Mouse (Mus musculus): ENCODE measurements around the gene Znrf4.
A peak's percentile ranks its signal among the peaks of the same experiment; 100 is the strongest.
"Not testable (repeated sequence)": the region's sequence is repeated elsewhere in the genome, so short reads cannot be mapped to it uniquely, and the experiment has no call there.

The Znrf4 gene

DNA sequence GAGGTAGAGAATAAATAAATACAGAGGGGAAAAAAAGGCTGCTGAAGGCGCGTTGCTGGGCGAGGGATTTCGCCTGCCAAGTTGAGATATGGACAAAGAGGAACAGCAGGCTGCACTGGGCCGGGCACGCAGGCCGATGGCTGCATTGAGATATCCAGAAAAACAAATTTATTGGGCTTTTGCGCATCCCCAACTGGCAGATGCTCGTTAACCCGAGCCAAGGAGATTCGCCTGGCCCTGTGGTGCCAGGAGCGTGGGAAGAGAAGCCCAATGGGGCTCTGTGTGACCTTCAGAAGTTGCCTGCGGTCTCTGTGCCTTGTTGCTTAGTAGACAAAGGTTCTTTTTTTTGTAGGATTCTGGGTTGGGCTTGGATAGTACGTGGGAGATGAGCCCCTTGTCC, 24.0 kb upstream of the Znrf4 start:
- DNase-seq (ENCODE audit: extremely low spot score, low spot score) = no peak

DNA sequence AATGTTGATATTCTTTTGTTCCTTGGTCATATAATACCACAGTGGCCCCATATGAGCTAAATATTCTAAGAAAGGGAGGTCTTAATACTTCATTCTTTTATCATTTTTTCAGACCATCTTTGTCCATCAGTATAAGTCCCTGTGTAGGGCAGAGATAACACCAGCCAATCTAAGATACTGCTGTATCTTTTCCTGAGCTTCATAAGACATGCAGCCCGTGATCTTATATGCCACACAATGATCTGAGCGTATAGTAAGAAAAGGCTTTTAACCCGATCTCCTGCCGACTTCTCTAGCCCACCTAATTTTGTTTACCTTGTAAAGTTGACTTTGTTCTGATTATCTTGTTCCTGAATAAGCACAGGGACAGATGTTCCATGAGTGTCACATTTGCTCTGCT, 12.7 kb upstream of the Znrf4 start:
- DNase-seq (ENCODE audit: extremely low spot score, low spot score) = no peak

DNA sequence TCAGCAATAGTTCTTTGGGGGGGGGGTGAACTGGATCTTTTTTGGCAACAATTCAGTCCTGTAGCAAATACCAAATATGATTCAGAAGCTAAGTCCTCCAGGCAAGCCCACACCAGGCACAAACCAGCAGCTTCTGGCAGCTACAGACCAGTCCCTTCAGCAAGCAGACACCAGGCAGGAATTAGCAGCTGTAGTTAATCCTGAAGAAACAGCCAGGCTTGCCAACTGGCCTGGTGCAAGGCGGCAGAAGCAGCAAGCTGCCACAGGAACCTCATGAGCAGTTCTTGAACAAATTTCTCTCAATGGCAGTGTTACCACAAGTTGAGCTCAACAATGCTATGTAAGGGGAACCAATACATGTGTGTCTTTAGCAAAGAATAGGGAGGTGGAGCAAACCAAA, 10.5 kb upstream of the Znrf4 start:
- no peak for DNase-seq (ENCODE audit: extremely low spot score, low spot score)

DNA sequence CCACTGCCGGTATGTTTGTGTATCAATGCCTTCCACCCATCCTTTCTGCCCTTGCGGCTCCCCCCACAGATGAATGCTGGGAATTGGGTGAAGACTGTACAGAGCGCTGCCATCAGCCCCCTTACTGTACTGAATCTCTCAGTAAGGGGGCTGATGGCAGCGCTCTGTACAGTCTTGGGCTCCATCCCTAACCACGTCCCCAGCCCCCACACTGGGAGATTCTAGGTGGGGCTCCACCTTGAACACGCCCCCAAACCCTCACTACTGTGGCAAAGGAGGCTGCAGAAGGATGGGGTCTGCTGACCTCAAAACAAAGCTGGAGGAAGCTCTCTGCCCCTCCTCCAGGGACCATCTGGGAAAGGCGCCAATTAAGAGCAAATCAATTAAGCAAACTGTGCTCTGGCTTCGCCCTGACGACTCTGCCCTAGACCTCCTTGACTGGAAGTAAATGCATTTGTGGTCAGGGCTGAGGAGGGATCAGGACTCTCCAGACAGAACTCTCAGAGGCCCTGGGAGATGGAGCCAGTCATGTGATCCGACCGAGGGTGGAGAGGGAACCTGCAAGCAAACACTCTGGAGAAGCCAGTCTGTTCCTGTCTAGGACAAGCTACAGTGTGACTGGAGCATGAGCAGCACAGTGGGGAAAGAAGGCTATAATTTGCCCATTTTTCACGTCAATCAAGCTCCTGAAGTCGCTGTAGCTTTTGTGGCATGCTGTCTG, 3.6 kb upstream of the Znrf4 start:
- no peak for DNase-seq (ENCODE audit: extremely low spot score, low spot score)

DNA sequence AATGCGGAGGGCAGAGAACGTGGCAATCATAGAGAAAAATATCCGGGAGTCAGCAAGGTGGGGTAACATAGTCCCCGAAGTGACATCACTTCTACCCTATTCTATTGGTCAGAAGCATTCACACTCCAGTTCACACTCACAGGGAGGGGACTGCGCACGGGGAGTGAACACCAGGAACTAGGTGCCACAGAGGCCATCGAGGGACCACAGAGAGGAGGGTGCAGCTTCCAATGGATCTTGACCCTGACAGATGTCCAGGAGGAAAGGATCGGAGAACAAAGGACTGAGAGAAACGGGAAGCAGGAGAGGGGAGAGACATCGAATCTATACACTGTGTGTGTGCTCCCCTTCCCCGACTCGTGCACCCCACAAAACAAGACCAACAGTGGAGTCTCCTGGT, 2.7 kb upstream of the Znrf4 start:
- DNase-seq (ENCODE audit: extremely low spot score, low spot score) = no peak

DNA sequence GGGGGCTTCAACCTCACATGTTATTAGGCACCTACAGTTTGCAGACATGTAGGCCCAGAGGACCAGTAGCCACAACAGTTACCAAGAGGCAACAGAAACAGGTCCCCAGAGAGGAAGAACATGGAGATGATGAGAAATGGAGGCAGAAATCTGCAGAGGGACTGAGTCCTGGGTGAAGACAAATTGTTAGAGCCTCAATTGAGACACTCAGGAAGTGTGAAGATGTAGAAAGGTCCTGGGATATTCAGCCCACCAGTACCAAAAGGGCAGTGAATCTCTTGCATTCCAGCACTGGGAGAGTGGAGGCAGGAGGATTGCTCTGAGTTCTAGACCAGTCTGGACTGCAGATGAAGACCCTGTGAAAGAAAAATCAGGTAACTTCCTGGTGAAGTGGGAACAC, 2.1 kb upstream of the Znrf4 start:
- DNase-seq (ENCODE audit: extremely low spot score, low spot score) = no peak

DNA sequence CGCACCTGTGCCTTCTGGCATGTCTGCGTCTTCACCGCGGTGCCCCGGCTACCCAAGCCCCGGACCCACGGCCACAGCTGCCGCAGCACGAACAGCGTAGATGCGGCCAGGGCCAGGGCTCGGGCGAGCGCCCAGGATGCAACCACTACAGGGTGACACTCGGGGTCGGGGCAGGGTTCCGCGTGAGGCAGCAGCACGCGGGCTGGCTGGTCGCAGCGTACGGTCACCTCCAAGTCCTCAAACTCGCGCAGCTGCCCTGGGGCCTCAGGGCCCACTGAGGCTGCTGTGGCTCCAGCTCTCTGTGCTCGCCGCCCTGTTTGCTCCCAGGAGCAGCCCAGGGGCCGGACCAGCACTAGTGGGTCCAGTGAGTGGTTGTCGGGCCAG, 532 bp downstream of the Znrf4 start:
- DNase-seq (ENCODE audit: extremely low spot score, low spot score) = no peak

DNA sequence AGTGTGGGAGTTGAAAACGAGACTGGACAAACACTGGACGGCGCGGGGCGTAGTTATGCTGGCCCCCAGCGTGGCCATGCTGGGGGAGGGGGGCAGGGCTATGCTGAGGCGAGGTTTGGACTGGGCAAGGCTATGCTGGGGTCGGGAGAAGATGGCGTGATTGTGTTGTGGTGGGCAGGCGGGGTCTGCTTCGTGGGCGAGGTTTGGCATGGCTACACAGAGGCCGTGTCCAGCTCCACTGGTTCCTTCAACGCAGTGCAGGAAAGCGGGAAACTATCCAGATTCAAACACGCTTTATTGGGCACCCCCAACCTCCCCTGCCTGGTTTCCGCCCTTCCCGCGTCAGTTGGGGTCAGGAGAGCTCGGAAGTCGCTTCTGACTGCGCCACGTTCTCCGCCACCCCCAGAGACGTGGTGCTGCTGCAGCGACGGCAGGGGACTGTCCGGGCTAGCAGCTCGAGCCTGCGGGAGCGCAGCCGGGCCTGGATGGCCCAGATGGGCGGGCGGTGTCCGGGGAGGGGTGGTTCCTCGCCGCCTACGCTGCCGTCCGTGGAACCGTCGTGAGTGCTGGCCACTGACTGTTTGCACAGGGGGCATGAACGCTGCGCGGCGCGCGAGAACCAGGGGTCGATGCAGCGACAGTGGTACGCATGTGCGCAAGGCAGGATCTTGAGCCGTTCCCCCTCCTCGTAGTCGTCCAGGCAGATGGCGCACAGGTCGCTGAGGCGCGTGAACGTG, 1.1 kb downstream of the Znrf4 start:
- DNase-seq (ENCODE audit: extremely low spot score, low spot score) = peak; percentile 50

DNA sequence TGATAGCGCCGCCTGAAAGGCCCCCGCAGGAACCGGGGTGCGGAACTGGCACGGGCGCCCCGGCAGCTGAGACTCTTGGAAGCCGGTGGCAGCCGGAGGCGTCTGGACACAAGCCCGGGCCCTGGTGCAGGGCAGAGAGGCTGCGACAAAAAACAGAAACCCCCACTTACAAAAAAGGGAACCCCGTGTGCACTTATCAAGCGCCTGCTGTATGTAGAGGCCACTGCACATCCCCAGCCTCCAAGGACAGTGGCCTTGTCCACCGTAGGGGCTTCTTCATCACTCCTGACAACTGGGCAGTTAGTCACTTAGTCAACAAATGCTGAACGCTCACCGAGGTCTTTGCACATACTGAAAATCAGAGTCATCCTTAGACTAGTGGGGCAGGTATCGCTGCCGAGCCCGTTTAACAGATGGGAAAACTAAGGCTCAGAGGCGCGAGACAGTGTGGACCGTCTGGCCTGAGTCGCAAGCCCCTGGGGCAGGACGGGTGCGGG, 1.7 kb downstream of the Znrf4 start:
- no peak for DNase-seq (ENCODE audit: extremely low spot score, low spot score)

DNA sequence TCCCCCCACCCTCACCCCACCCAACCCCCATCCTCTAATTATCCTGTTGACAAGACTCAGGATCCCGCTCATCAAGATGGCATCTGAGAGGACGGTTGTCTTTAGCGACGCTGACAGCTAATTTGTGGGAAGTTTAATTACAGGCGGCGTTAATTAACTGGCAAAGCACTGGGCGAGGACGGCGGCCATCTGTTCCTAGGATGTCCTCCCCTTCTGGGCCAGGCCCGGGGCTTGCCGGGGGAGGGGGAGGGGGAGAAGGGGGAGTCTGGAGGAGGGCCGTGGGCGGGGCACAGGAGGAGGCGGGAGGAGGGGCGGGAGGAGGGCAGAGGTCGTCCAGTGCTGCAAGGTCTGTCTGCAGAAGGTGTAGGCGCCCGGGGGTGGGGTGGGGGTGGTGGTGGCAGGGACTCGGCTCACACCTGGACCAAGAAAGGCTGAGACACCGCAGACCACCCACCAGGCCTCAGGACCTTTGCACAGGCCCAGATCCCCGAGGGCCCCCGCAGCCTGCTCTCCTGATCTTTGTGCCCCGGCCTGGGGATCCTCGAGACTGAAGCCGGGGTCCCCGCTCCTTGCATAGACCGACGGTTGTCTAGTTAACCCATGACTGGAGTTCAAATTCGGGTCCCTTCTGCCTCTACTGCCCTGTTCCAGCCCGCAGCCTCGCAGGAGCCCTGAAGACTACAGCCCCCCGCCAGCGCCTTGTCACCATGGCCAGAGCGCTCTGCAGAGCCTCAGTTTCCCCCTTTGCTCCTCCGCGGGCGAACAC, 2.3 kb downstream of the Znrf4 start:
- DNase-seq (ENCODE audit: extremely low spot score, low spot score) = peak; percentile 64

DNA sequence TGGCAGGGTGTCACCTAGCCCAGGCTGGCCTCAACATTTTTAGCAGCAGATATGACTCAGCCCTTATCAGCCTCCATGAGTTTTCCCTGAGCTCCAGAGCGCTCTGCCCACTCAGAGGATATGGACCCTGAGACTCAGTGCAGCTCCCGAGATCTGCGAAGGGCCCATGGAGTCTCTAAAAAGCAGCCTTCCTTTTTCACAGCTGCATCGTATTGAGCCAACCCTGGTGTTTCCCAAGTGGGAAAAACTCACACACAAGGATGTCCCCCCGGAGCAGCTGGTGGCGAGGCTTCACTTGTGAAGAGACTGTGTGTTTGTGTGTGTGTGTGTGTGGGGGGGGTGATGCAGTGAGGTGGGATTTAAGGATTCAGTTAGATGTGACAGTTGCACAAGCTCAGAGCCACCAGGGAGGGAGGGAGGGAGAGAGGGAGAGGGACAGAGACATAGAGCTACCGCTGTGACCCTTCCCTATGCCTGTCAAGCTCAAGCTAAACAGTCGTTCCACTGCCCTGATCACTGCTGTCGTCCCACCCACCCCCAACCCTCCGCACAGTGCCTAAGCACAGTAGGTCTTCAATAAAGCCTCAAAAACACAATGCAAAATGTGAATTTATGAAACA, 3.1 kb downstream of the Znrf4 start:
- DNase-seq (ENCODE audit: extremely low spot score, low spot score) = no peak

DNA sequence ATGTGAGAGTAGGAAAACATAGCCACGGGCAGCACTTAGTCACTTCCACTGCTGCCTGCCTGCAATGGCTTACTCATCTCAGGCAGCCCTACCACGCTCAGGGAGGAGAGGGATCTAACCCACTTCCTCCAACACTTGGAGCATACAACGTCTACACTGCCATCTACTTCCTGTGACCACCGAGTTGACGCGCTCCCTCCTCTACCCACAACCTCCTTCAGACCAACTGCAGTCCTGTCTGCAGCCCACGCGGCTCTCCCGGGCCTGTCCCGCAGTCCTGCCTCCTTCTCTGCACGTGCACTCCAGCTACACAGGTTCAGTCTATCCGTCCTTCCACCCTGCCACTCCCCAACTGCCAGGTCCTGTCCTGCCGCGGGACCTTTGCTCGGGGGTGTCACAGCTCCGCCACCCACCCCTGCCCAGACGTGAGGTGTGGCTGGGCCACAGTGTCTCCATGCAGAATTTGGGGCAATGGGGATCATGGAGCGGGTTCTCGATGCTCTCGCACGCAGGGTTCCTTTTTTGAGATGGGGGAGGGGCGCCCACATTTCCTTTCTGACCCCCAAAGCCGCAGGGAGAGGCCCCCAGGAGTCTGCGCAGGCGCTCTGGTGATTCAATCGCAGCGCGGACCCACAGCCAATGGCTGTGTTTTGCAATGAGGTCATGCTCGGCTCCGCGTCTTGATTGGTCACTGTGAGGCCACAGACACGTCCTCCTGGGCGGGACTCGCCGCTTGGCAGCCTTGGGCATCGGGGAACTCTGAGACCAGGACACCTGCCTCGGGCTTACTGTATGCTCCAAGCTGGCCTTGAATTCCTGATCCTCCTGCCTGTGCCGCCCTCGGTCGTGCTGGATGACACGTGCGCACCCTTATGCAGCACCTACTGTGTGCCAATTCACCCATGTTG, 4.8 kb downstream of the Znrf4 start:
- DNase-seq (ENCODE audit: extremely low spot score, low spot score) = peak; percentile 92

DNA sequence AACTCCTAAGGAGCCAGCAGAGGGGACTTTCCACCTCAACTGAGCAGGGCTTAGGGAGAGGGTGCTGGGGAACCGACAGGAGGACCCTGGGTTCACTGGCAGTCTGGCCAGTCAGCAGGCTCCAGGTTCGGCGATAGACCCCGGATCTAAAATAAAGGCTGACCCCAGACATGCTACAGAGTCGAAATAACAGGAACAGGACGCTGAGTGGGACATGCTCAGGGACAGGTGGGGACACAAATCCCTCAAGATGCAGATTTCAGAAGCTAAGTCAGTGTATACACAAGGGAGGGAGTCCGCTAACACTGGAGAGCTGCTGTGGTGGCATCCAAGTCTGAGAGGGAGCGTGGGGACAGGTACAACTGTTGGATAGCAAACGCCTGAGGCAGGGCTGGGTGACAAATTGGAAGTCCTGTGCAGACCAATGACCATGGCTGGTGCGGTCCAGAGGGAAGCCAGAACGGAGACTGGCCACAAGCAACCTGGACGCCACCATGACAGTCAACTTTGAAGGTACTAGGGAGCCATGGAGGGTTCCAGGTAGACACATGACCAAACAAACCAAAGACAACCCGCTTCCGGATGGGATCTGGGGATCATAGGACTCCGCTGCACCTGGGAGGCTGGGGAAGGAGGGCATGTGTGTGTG, 5.7 kb downstream of the Znrf4 start:
- DNase-seq (ENCODE audit: extremely low spot score, low spot score) = no peak

DNA sequence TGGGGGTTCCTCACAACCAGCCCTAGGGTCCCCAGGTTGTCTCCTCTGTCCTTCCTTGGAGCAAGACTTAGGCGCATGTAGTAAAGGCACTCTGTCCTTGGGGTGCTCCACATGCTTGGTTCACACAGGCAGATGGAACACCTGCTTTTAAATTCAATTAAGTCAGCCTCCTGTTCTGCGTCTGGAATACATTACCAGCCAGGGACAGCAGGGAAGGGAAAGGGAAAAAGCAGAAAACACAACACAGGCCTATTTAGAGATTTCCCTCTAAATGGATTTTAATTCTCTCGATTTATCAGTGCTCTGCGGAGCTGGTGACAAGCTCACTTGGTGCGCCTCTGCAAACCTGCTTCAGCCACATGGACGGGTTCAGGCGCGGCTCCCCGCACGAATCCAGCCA, 6.8 kb downstream of the Znrf4 start:
- DNase-seq (ENCODE audit: extremely low spot score, low spot score) = no peak

DNA sequence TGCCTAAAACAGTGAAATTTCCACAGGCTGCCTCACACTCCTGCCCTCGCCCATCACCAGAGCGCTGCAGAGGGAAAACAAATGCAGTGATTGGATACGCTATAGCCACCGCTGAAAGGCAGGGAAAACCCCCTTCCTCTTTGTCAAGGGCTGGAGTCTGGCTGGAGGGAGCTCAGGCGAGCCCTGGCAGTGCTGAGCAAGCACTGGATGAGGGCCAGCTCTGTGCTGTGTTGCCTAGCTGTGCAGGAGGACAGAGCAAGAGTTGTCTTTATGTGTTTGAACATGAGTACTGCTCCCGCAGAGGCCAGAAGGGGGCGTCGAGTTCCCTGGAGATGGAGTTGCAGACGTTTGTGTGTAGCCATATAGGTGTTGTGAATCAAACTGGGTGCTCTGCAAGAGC, 9.7 kb downstream of the Znrf4 start:
- no peak for DNase-seq (ENCODE audit: extremely low spot score, low spot score)

DNA sequence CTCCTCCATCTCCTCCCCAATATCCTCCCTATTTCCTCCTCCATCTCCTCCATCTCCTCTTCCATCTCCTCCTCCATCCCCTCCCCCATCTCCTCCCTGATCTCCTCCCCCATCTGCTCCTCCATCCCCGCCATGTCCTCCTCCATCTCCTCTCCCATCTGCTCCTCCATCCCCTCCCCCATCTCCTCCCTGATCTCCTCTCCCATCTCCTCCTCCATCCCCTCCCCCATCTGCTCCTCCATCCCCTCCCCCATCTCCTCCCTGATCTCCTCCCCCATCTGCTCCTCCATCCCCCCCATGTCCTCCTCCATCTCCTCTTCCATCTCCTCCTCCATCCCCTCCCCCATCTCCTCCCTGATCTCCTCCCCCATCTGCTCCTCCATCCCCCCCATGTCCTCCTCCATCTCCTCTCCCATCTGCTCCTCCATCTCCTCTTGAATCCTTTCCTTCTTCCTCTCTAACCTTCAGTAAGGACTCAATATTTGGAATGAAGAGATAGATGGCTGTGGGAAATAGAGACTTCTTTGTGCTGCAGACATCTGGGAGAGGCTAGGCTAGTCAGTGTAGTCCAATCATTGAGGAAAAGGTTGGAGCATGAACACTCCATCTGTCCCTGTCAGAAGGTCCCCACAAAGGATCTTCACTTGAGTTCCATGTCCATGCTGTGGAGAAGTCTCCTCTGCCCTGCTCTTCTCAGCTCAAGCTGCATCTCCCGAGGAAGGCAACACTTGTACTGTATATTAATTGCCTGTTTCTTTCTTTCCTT, 10.4 kb downstream of the Znrf4 start:
- not testable (repeated sequence) for DNase-seq (ENCODE audit: extremely low spot score, low spot score)

DNA sequence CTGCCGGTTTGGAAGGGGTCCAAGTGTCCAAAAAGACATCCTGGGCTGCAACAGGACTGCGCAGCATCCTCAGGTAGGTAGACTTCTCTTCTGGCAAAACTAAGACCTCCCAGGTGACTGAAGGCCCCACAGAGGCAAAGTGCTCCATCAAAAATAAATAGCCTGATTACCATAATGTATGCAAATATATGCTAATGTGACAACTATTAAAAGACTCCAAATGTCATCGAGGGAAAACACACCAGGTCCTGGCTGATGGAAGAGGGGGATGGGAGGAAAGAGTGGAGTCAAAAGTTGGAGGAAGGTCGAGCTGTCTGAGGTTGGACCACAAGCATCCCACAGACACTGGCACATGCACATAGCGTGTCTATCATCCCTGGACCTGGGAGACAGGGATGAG, 13.0 kb downstream of the Znrf4 start:
- no peak for DNase-seq (ENCODE audit: extremely low spot score, low spot score)

DNA sequence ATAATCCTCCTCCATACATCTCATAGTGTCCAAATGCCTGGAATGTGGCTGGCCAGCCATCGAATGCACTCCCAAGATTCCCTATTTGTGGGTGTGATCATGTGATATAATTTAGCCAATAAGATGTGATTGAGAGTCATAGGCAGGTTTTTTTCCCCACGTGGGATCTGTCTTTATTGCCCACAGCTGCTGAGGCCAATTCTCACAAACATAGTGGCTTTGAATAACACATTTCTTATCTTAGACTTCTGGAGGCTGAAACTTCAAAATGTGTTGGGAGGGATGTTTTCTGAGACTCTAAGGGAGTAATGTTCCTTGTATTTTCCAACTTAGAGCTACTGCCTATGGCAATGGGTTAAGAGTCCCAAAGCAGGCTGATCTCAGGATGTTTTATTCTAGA, 17.8 kb downstream of the Znrf4 start:
- no peak for DNase-seq (ENCODE audit: extremely low spot score, low spot score)

DNA sequence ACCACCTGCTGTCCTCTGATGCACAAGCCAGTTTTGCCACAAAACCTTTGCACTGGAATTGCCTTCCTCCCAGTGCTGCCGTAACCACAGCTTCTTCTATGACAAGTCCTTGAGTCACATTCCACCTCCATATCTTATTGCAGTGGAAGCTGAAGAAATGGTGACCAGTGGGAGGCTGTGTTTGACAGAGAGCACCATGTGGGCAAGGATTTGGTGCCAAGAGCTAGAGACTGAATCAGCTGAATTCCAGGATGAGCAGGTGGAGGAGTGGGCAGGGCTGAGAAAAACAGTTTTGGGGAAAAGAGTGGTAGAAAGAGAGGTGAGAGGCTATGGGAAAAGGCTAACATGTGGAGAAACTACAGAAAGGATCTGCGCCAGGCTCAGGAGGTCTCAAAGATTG, 18.4 kb downstream of the Znrf4 start:
- DNase-seq (ENCODE audit: extremely low spot score, low spot score) = no peak
